In the genomic region with DNA sequence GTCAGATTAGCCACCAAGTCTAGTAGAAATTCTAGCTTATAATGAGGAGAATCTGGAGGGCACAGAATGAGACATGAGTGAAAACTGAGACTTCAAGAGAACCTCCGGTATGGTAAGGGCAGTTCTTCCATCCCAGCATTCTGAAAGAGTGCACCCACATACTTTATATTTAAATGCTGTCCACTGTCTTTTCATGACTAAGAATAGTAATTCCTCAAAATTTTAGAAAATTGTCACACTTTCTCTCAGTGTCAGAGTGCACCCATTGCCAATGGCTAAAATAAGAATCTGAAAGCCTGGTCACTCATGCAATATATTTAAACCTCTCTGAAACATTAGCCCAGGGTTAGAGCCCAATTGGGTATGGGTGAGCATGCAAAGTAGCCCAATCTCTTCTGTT, we compare ENCODE assay signal across 19 mouse cellular contexts. TPM values are rescaled to one million over a fixed set of nuclear protein-coding genes. Genes with fewer than 3 reads are reported as not detected.
"Had no signal": no experiment of that assay in that cellular context is flagged by ENCODE, and none has a peak within 500 bp of the region (broad histone marks: within the 10 kb centered on the region; RNA-seq: fewer than 3 reads in every experiment).

No protein-coding gene starts in this region.

- H3K4me1 ChIP-seq: neural tube, embryonic 13.5 days; neural tube, embryonic 15.5 days; stomach, embryonic 15.5 days had no signal

- H3K4me3 ChIP-seq: neural tube, embryonic 13.5 days; neural tube, embryonic 15.5 days; stomach, embryonic 15.5 days had no signal

- H3K4me2 ChIP-seq: neural tube, embryonic 13.5 days; neural tube, embryonic 15.5 days; stomach, embryonic 15.5 days had no signal

- H3K27me3 ChIP-seq: neural tube, embryonic 13.5 days; neural tube, embryonic 15.5 days; stomach, embryonic 15.5 days had no signal

- H3K36me3 ChIP-seq: neural tube, embryonic 13.5 days; neural tube, embryonic 15.5 days; stomach, embryonic 15.5 days had no signal

- H3K27ac ChIP-seq: neural tube, embryonic 13.5 days; neural tube, embryonic 15.5 days; stomach, embryonic 15.5 days; stomach, postnatal 0 days had no signal

- H3K9ac ChIP-seq: neural tube, embryonic 13.5 days; neural tube, embryonic 15.5 days; stomach, embryonic 15.5 days had no signal

- H3K9me3 ChIP-seq: neural tube, embryonic 13.5 days; neural tube, embryonic 15.5 days; stomach, embryonic 15.5 days had no signal

- DNase-seq: retina, postnatal 1 day; right cerebral cortex, adult 18-20 months; right cerebral cortex, postnatal 14 days; right cerebral cortex, postnatal 25 days; right cerebral cortex, postnatal 4 days; spleen, adult 18-20 months; thymus, adult 18-20 months; thymus, adult 2 months; thymus, postnatal 14 days; thymus, postnatal 25 days; thymus, postnatal 36 days; thymus, postnatal 4 days had no signal

RNA-seq across cellular contexts. Expression of gene Tnfsf8, which starts 47.4 kb away (rescaled TPM):
- polyA plus RNA-seq: neural tube, embryonic 13.5 days; neural tube, embryonic 14.5 days; neural tube, embryonic 15.5 days; stomach, embryonic 14.5 days; stomach, embryonic 16.5 days; stomach, postnatal 0 days had no signal
